Mouse (Mus musculus) right cerebral cortex, postnatal 36 days (tissue): ENCODE data around the gene Myh11.
"Not testable (repeated sequence)": the region's sequence is repeated elsewhere in the genome, so short reads cannot be mapped to it uniquely, and the experiment has no call there.

Source experiments
- DNase-seq, 2 experiments: peaks; one replicate each; pipeline ENCODE4 v3.0.0; 2022; ENCODE audit warnings: low spot score in 2 of 2, mixed read lengths in 1 of 2

Gene Myh11

GRCm38 (mm10) chr16:14162988-14163416 lies 128.2 kb downstream of the Myh11 start, which contains the start of the genes Nde1 and Marf1:
Gene Nde1 (plus strand): TSS chr16:14163275.
Gene Marf1 (minus strand): TSS chr16:14163351.
- DNase-seq, result peak; percentile 54 to 69

GRCm38 (mm10) chr16:14160941-14161340 lies 130.2 kb downstream of the Myh11 start:
- DNase-seq, result no peak

- peak; percentile 62 to 74 for DNase-seq
These were observed 131.4 kb downstream of the Myh11 start for GRCm38 (mm10) chr16:14159746-14160131.

- peak; percentile 99 for DNase-seq
These were observed 132.0 kb downstream of the Myh11 start for GRCm38 (mm10) chr16:14158936-14159745.

GRCm38 (mm10) chr16:14158536-14158935 lies 132.6 kb downstream of the Myh11 start:
- no peak for DNase-seq

GRCm38 (mm10) chr16:14156312-14156711 lies 134.9 kb downstream of the Myh11 start:
- DNase-seq, result no peak

GRCm38 (mm10) chr16:14155638-14156037 lies 135.5 kb downstream of the Myh11 start:
- DNase-seq, result not testable (repeated sequence)

GRCm38 (mm10) chr16:14151718-14152117 lies 139.5 kb downstream of the Myh11 start:
- no peak for DNase-seq

GRCm38 (mm10) chr16:14147712-14148111 lies 143.5 kb downstream of the Myh11 start:
- DNase-seq, result no peak
